ENCODE assay signal across 11 mouse cellular contexts in the genomic region with DNA sequence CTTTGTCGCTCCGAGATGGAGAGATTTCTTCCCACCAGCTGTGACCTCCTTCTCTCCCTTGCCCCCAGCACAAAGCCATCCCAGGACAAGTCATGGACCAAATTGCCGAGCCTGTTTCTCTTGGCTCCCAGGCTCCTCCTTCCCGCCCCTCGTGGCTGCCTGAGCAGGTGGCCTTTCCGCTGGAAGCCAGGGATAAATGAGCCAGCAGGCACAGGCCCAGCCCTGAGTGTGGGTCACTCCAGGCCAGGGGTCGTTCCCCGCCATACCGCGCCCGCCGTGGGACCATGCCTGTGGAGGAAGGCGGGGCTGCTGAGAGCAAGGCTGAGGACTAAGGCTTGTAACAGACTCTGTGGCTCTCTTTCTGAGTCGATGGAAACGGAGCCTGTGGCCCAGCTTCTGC. TPM values are rescaled to one million over a fixed set of nuclear protein-coding genes. Genes with fewer than 3 reads are reported as not detected.
DNase-seq lines count a peak whose midpoint lies in the region; ATAC-seq lines count a peak whose summit lies in the region.
"Had no signal": no experiment of that assay in that cellular context is flagged by ENCODE, and none has a peak within 500 bp of the region (broad histone marks: within the 10 kb centered on the region; RNA-seq: fewer than 3 reads in every experiment).

No protein-coding gene starts in this region.

- 41% methylated on average over 15 of the region's 15 CpGs for WGBS in midbrain, embryonic 10.5 days
- 41% methylated on average over 15 of the region's 15 CpGs for WGBS in midbrain, embryonic 15.5 days
- WGBS in forebrain, embryonic 16.5 days, result 44% methylated on average over 15 of the region's 15 CpGs

- H3K4me3 ChIP-seq in midbrain, embryonic 10.5 days, result no peak overlapping the region
- no peak overlapping the region for H3K4me3 ChIP-seq in midbrain, embryonic 15.5 days
- no peak overlapping the region for H3K4me3 ChIP-seq in forebrain, embryonic 16.5 days (replicated peaks; ENCODE audit: low read length)
- H3K4me3 ChIP-seq: megakaryocyte, embryonic 14.5 days had no signal

- H3K36me3 ChIP-seq in midbrain, embryonic 10.5 days, result no peaks in the 10 kb centered on the region
- H3K36me3 ChIP-seq in midbrain, embryonic 15.5 days (replicated peaks), result no peaks in the 10 kb centered on the region
- H3K36me3 ChIP-seq in forebrain, embryonic 16.5 days (ENCODE audit: control insufficient read depth, insufficient read depth), result no peaks in the 10 kb centered on the region

- peak; percentile 40 for DNase-seq in adrenal gland, postnatal 10 days
- no peak for DNase-seq in adrenal gland, postnatal 25 days
- DNase-seq in midbrain, embryonic 10.5 days (ENCODE audit: low spot score), result peak; percentile 32
- DNase-seq in heart, adult 9 months (ENCODE audit: low spot score in 2 of 2), result peak; percentile 84 to 87
- DNase-seq in mesoderm, embryonic 11.5 days (ENCODE audit: low read depth, low spot score), result peak; percentile 12
- DNase-seq in left cerebral cortex, postnatal 14 days (ENCODE audit: low spot score in 2 of 2), result no peak
- DNase-seq: layer of hippocampus, adult 9-11 months had no signal

- H3K4me1 ChIP-seq in midbrain, embryonic 10.5 days, result peaks cover 22% of the 10 kb centered on the region
- H3K4me1 ChIP-seq in midbrain, embryonic 15.5 days, result peaks cover 12% of the 10 kb centered on the region
- peaks cover 16% of the 10 kb centered on the region for H3K4me1 ChIP-seq in forebrain, embryonic 16.5 days (replicated peaks; ENCODE audit: control insufficient read depth, insufficient read depth, low read length)

- H3K4me2 ChIP-seq in midbrain, embryonic 15.5 days, result no peak overlapping the region
- no peak overlapping the region for H3K4me2 ChIP-seq in forebrain, embryonic 16.5 days (ENCODE audit: low read length)
- H3K4me2 ChIP-seq: liver, embryonic 11.5 days had no signal

- intact Hi-C loops in left cerebral cortex, postnatal 14 days (cut with DNase I), result loop anchor here (5.0 kb wide), 1 partner anchor 115 kb away; no protein-coding TSS in a partner anchor

- H3K9me3 ChIP-seq in midbrain, embryonic 10.5 days (replicated peaks), result no peaks in the 10 kb centered on the region
- no peaks in the 10 kb centered on the region for H3K9me3 ChIP-seq in midbrain, embryonic 15.5 days
- H3K9me3 ChIP-seq in forebrain, embryonic 16.5 days (ENCODE audit: control insufficient read depth, low read length), result no peaks in the 10 kb centered on the region
- H3K9me3 ChIP-seq: megakaryocyte, embryonic 14.5 days had no signal

- 0 out of 2 replicates have a peak, but pooled peaks cover 8% of the 10 kb centered on the region for H3K27me3 ChIP-seq in midbrain, embryonic 10.5 days (ENCODE audit: low read depth, poor library complexity, severe bottlenecking)
- no peaks in the 10 kb centered on the region for H3K27me3 ChIP-seq in midbrain, embryonic 15.5 days (replicated peaks)
- no peaks in the 10 kb centered on the region for H3K27me3 ChIP-seq in forebrain, embryonic 16.5 days (replicated peaks; ENCODE audit: control insufficient read depth, insufficient read depth, low read length)

- no peak overlapping the region for H3K9ac ChIP-seq in midbrain, embryonic 15.5 days
- no peak overlapping the region for H3K9ac ChIP-seq in forebrain, embryonic 16.5 days (replicated peaks; ENCODE audit: low read depth, low read length)

- peak overlapping the region; percentile 64 for H3K27ac ChIP-seq in midbrain, embryonic 10.5 days (replicated peaks)
- no peak overlapping the region for H3K27ac ChIP-seq in midbrain, embryonic 15.5 days
- no peak overlapping the region for H3K27ac ChIP-seq in forebrain, embryonic 16.5 days (ENCODE audit: low read length)

- no peak for ATAC-seq in midbrain, embryonic 15.5 days (replicated peaks)
- ATAC-seq in forebrain, embryonic 16.5 days, result no peak

RNA-seq across cellular contexts. Expression of gene Col15a1, which starts 29.3 kb away (rescaled TPM):
- 100 to 1,000 TPM; 109 to 154 TPM for total RNA-seq in adrenal gland, postnatal 10 days (2021)
- 36.1 and 38.6 TPM in 2 replicates for total RNA-seq in adrenal gland, postnatal 25 days (2021)
- 2.5 and 2.7 TPM in 2 replicates for polyA plus RNA-seq in midbrain, embryonic 10.5 days (2016; fragmentation: Nextera tagmentation; extraction: Ambion mirVana)
- polyA plus RNA-seq in midbrain, embryonic 15.5 days (2015; fragmentation: Nextera tagmentation; extraction: Ambion mirVana), result 3.8 and 4.5 TPM in 2 replicates
- 2.8 and 2.9 TPM in 2 replicates for polyA plus RNA-seq in forebrain, embryonic 16.5 days (2015; fragmentation: Nextera tagmentation; extraction: Ambion mirVana)
- 10 to 100 TPM in 1 of 2 experiments, 1 to 10 TPM in 1; 9.0 to 13.0 TPM for total RNA-seq in left cerebral cortex, postnatal 14 days (2021)

Comparison
In these comparisons a context has a peak if more than half of its experiments do, and no peak if none do; other contexts are left out.
1. DNase-seq: peak in adrenal gland, postnatal 10 days (single experiment), midbrain, embryonic 10.5 days (single experiment), heart, adult 9 months (2 of 2) and mesoderm, embryonic 11.5 days (single experiment); none in adrenal gland, postnatal 25 days (single experiment) and left cerebral cortex, postnatal 14 days (0 of 2).